Mouse (Mus musculus) lung, adult 2 months (tissue): ENCODE measurements around the gene Btk.

ENCODE experiments used
- CTCF ChIP-seq: fragments of 200-500 bp; IDR thresholded peaks from 2 replicates; pipeline ENCODE4 v1.5.1; 2011; ENCODE audit warnings: mild to moderate bottlenecking, low read length, control low read depth; ENCODE audit not compliant: insufficient read depth
- POLR2A ChIP-seq: fragments of 200-500 bp; IDR thresholded peaks from 2 replicates; pipeline ENCODE4 v1.6.1; 2011; ENCODE audit warnings: low read depth, mild to moderate bottlenecking, control low read depth, low read length, borderline replicate concordance; ENCODE audit errors: extremely low read depth

DNA sequence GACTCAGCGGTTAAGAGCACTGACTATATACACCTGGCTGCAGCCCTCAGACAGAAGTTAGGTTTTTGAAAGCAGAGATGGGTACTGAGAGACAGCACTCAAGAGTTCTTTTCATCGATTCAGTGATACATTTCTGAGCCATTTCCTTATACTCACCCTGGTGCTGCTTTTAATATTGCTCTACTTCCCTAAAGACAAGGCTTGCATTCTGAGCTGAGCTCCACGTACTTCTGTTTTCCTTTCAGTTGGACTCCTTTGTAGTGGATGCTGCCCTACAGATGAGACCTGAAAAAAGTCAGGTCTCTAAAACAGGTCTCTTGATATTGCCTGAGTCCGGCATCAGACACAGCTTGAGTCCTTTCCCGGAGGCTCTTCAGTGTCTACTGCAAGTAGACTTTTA is 49.3 kb upstream of the Btk start:
- TF ChIP-seq CTCF: no peak
- TF ChIP-seq POLR2A: no peak
